Mouse (Mus musculus) forebrain, postnatal 0 days (tissue): Measurements from ENCODE around the gene Adcy1. TPM values are rescaled to one million over a fixed set of nuclear protein-coding genes. Genes with fewer than 3 reads are reported as not detected.

Experiments
- ATAC-seq: fragments of 200-750 bp; cut with Nextera tagmentation; 2 replicates; pipeline ENCODE4 v1.8.0; 2017; ENCODE audit warnings: mild to moderate bottlenecking, moderate library complexity
- DNase-seq: peaks from one replicate; pipeline ENCODE4 v3.0.0-alpha.2; 2015
- H3K27ac ChIP-seq: fragments of 300-500 bp; sonication (generic); 2 replicates; pipeline ENCODE4 v1.5.1; 2014; ENCODE audit warnings: low read depth, mild to moderate bottlenecking, antibody characterized with exemption, low read length, moderate library complexity, mixed read lengths
- H3K27me3 ChIP-seq: fragments of 300-500 bp; sonication (generic); 2 replicates; pipeline ENCODE4 v1.6.1; 2014; ENCODE audit warnings: mild to moderate bottlenecking, low read length, mixed read lengths; ENCODE audit not compliant: insufficient read depth
- H3K36me3 ChIP-seq: fragments of 300-500 bp; sonication (generic); 2 replicates; pipeline ENCODE4 v1.6.1; 2014; ENCODE audit warnings: mild to moderate bottlenecking, moderate library complexity; ENCODE audit not compliant: insufficient read depth
- H3K4me1 ChIP-seq: fragments of 300-500 bp; sonication (generic); 2 replicates; pipeline ENCODE4 v1.6.1; 2014; ENCODE audit warnings: antibody characterized with exemption; ENCODE audit not compliant: insufficient read depth
- H3K4me2 ChIP-seq: fragments of 300-500 bp; sonication (generic); 2 replicates; pipeline ENCODE4 v1.6.1; 2014; ENCODE audit warnings: low read depth, mild to moderate bottlenecking, moderate library complexity
- H3K4me3 ChIP-seq: fragments of 300-500 bp; sonication (generic); 2 replicates; pipeline ENCODE4 v1.5.1; 2014; ENCODE audit warnings: low read depth, low read length, mixed read lengths
- H3K9ac ChIP-seq: fragments of 300-500 bp; sonication (generic); 2 replicates; pipeline ENCODE4 v1.6.1; 2014; ENCODE audit warnings: mild to moderate bottlenecking
- H3K9me3 ChIP-seq: fragments of 300-500 bp; sonication (generic); 2 replicates; pipeline ENCODE4 v1.6.1; 2016; ENCODE audit warnings: low read length
- CTCF ChIP-seq: sonication (generic); IDR thresholded peaks from 2 replicates; pipeline ENCODE4 v1.5.1; 2016; ENCODE audit warnings: antibody characterized with exemption, control low read depth, low read depth
- WGBS: fragments of 180-500 bp; shearing (Covaris S2); extraction: QIAGEN DNeasy Blood & Tissue Kit; methylation state at CpG from one replicate; pipeline ENCODE4 v1.1.7; 2014; 5-methylcytosine and 5-hydroxymethylcytosine counted together
- polyA plus RNA-seq: library from polyadenylated mRNA; unstranded; fragments of >200 nt; fragmentation: Nextera tagmentation; extraction: Ambion mirVana; gene quantifications from 2 replicates; pipeline ENCODE4 v1.2.1, GENCODE M21; 2015
- total RNA-seq: library from RNA; depleted of rRNA; stranded (reverse); fragments of >200 nt; gene quantifications from 2 replicates; pipeline ENCODE4 v1.2.3, GENCODE M21; 2014; rRNA removed

Gene Adcy1
- 115 and 159 TPM in 2 replicates for total RNA-seq
- 12.6 and 13.6 TPM in 2 replicates for polyA plus RNA-seq

GRCm38 (mm10) chr11:7063001-7063584 lies at the start of gene Adcy1:
TSS of gene Adcy1 (plus strand) at chr11:7063489.
- Histone ChIP-seq H3K9ac (peak within 1 kb of the TSS; percentile 81), H3K4me2 (peak within 1 kb of the TSS; percentile 80), H3K27ac (peak within 1 kb of the TSS; percentile 66), H3K36me3 (no peaks in the 10 kb centered on the region), H3K4me3 (peak within 1 kb of the TSS; percentile 70), H3K9me3 (no peaks in the 10 kb centered on the region), H3K27me3 (peaks cover 3% of the 10 kb centered on the region; the same call in 1 of the 2 replicates), H3K4me1 (no peaks in the 10 kb centered on the region)
- WGBS = 0% methylated on average over 45 of the region's 69 CpGs
- peak; percentile 70 for ATAC-seq
- no peak for TF ChIP-seq CTCF
- DNase-seq = peak; percentile 78

- H3K9ac ChIP-seq = no peak overlapping the region
- 54% methylated on average over 12 of the region's 12 CpGs for WGBS
- peak; percentile 59; the same call in 1 of the 2 replicates for ATAC-seq
- peak overlapping the region; percentile 21; the same call in 1 of the 2 replicates for H3K27ac ChIP-seq
- peak; percentile 54 for DNase-seq
- no peak overlapping the region for H3K4me3 ChIP-seq
- no peak for TF ChIP-seq CTCF
- no peaks in the 10 kb centered on the region for H3K36me3 ChIP-seq
- no peaks in the 10 kb centered on the region for H3K27me3 ChIP-seq
- no peak overlapping the region for H3K4me2 ChIP-seq
- H3K4me1 ChIP-seq = peaks cover 4% of the 10 kb centered on the region; the same call in 1 of the 2 replicates
- H3K9me3 ChIP-seq = no peaks in the 10 kb centered on the region
These were observed 46.4 kb upstream of the Adcy1 start for GRCm38 (mm10) chr11:7016907-7017306.

- ATAC-seq (peak; percentile 36), DNase-seq (peak; percentile 37)
- Histone ChIP-seq H3K9me3 (no peaks in the 10 kb centered on the region), H3K27me3 (no peaks in the 10 kb centered on the region), H3K4me1 (peaks cover 4% of the 10 kb centered on the region; the same call in 1 of the 2 replicates), H3K9ac (no peak overlapping the region), H3K4me3 (no peak overlapping the region), H3K36me3 (no peaks in the 10 kb centered on the region), H3K27ac (no peak overlapping the region), H3K4me2 (no peak overlapping the region)
- TF ChIP-seq CTCF = no peak
- WGBS = 86% methylated on average over 5 of the region's 5 CpGs
These were observed 45.2 kb upstream of the Adcy1 start for GRCm38 (mm10) chr11:7018078-7018477.

GRCm38 (mm10) chr11:7019006-7019525 lies 44.2 kb upstream of the Adcy1 start:
- H3K9me3 ChIP-seq = no peaks in the 10 kb centered on the region
- H3K9ac ChIP-seq = no peak overlapping the region
- H3K27ac ChIP-seq = no peak overlapping the region
- H3K4me1 ChIP-seq = peaks cover 4% of the 10 kb centered on the region; the same call in 1 of the 2 replicates
- TF ChIP-seq CTCF = no peak
- H3K36me3 ChIP-seq = no peaks in the 10 kb centered on the region
- no peak for DNase-seq
- H3K4me2 ChIP-seq = no peak overlapping the region
- no peaks in the 10 kb centered on the region for H3K27me3 ChIP-seq
- ATAC-seq = no peak
- WGBS = 89% methylated on average over 7 of the region's 7 CpGs
- H3K4me3 ChIP-seq = no peak overlapping the region

- no peak overlapping the region for H3K4me2 ChIP-seq
- WGBS = 67% methylated on average over 2 of the region's 2 CpGs
- H3K27ac ChIP-seq = no peak overlapping the region
- H3K4me3 ChIP-seq = no peak overlapping the region
- H3K27me3 ChIP-seq = no peaks in the 10 kb centered on the region
- H3K9ac ChIP-seq = no peak overlapping the region
- ATAC-seq (no peak), DNase-seq (no peak)
- H3K36me3 ChIP-seq = no peaks in the 10 kb centered on the region
- no peaks in the 10 kb centered on the region for H3K4me1 ChIP-seq
- TF ChIP-seq CTCF = no peak
- no peaks in the 10 kb centered on the region for H3K9me3 ChIP-seq
These were observed 30.2 kb upstream of the Adcy1 start for GRCm38 (mm10) chr11:7033063-7033462.

DNA sequence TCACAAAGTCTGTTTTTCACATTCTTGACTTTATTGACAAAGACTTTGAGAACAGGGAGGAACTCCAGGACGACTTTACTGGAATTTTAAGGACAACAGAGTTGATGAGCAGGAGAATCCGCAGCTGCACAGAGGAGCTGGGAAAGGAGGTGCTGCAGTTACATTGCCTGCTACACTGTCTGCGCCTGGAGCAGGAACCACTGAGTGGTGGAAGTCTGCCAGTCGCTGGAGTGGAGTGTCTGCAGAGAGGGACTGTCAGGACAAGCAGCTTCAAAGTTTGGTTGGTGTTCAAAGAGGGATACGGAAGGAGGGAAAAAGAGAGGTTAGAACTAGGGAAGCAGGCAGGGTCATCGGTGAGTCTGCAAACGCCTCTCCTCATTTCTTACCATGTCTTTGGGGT lies 23.6 kb upstream of the Adcy1 start:
- no peak for TF ChIP-seq CTCF
- Histone ChIP-seq H3K4me1 (no peaks in the 10 kb centered on the region), H3K27ac (no peak overlapping the region), H3K4me2 (no peak overlapping the region), H3K9ac (no peak overlapping the region), H3K9me3 (no peaks in the 10 kb centered on the region), H3K27me3 (no peaks in the 10 kb centered on the region), H3K4me3 (no peak overlapping the region), H3K36me3 (no peaks in the 10 kb centered on the region)
- no peak for DNase-seq
- WGBS = 52% methylated on average over 7 of the region's 7 CpGs
- no peak for ATAC-seq

DNA sequence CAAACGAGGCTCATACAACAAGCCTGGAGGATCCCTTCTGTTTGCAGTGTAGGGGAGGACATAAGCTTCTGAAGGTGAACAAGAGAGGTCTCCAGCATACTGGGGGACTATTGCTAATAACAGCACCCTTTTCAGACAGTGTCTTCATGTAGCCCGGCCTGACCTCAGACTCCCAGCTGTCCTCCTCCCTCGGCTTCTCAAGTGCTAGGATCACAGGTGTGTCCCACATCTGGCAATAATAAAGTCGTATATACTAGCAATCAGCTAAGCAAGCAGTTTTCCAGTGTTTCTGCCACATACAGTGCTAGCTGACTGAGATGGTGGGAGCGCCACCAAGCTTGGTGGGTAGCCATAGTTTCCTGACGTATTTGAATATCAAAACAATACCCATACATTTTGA lies 22.5 kb upstream of the Adcy1 start:
- DNase-seq (no peak), ATAC-seq (no peak)
- Histone ChIP-seq H3K27ac (no peak overlapping the region), H3K4me1 (no peaks in the 10 kb centered on the region), H3K4me3 (no peak overlapping the region), H3K36me3 (no peaks in the 10 kb centered on the region), H3K27me3 (no peaks in the 10 kb centered on the region), H3K4me2 (no peak overlapping the region), H3K9ac (no peak overlapping the region), H3K9me3 (no peaks in the 10 kb centered on the region)
- WGBS = 76% methylated on average over 6 of the region's 6 CpGs
- TF ChIP-seq CTCF = no peak
